Mouse (Mus musculus): ENCODE measurements around the gene Slc4a8. TPM values are rescaled to one million over a fixed set of nuclear protein-coding genes. Genes with fewer than 3 reads are reported as not detected.

Slc4a8 gene
- polyA plus RNA-seq, 1 experiment from 2014 or later, result 1.4 TPM

- Histone ChIP-seq H3K36me3 (ENCODE audit: control insufficient read depth, insufficient read depth) (no peaks in the 10 kb centered on the region), H3K4me1 (replicated peaks; ENCODE audit: control insufficient read depth, insufficient read depth, low read length) (0 out of 2 replicates have a peak, but pooled peaks cover 3% of the 10 kb centered on the region), H3K27ac (ENCODE audit: low read depth, low read length) (no peak overlapping the region), H3K27me3 (replicated peaks; ENCODE audit: control insufficient read depth, insufficient read depth, low read length) (no peaks in the 10 kb centered on the region), H3K9me3 (ENCODE audit: control insufficient read depth) (no peaks in the 10 kb centered on the region), H3K4me2 (replicated peaks; ENCODE audit: low read depth) (peak overlapping the region; percentile 62), H3K4me3 (ENCODE audit: low read depth, low read length) (peak overlapping the region; percentile 16; the same call in 1 of the 2 replicates), H3K9ac (ENCODE audit: low read depth, low read length) (no peak overlapping the region)
- no peak; the same call in 1 of the 2 replicates for ATAC-seq
- no peak for TF ChIP-seq CTCF (IDR thresholded peaks at IDR 0.05; ENCODE audit: low read depth)
- 20% methylated on average over 6 of the region's 6 CpGs for WGBS
These were observed 14.9 kb upstream of the Slc4a8 start for GRCm38 (mm10) chr15:100746478-100747120.

GRCm38 (mm10) chr15:100747121-100747963 is 14.2 kb upstream of the Slc4a8 start:
- Histone ChIP-seq H3K9me3 (ENCODE audit: control insufficient read depth) (no peaks in the 10 kb centered on the region), H3K9ac (ENCODE audit: low read depth, low read length) (no peak overlapping the region), H3K27me3 (replicated peaks; ENCODE audit: control insufficient read depth, insufficient read depth, low read length) (no peaks in the 10 kb centered on the region), H3K27ac (ENCODE audit: low read depth, low read length) (peak overlapping the region; percentile 15; the same call in 1 of the 2 replicates), H3K36me3 (ENCODE audit: control insufficient read depth, insufficient read depth) (no peaks in the 10 kb centered on the region), H3K4me3 (ENCODE audit: low read depth, low read length) (peak overlapping the region; percentile 23), H3K4me2 (replicated peaks; ENCODE audit: low read depth) (peak overlapping the region; percentile 62), H3K4me1 (replicated peaks; ENCODE audit: control insufficient read depth, insufficient read depth, low read length) (0 out of 2 replicates have a peak, but pooled peaks cover 3% of the 10 kb centered on the region)
- ATAC-seq, result peak; percentile 85
- TF ChIP-seq CTCF (IDR thresholded peaks at IDR 0.05; ENCODE audit: low read depth), result no peak
- 3% methylated on average over 26 of the region's 27 CpGs for WGBS

GRCm38 (mm10) chr15:100748584-100748983 is 13.0 kb upstream of the Slc4a8 start:
- Histone ChIP-seq H3K4me1 (replicated peaks; ENCODE audit: control insufficient read depth, insufficient read depth, low read length) (0 out of 2 replicates have a peak, but pooled peaks cover 3% of the 10 kb centered on the region), H3K9me3 (ENCODE audit: control insufficient read depth) (no peaks in the 10 kb centered on the region), H3K27me3 (replicated peaks; ENCODE audit: control insufficient read depth, insufficient read depth, low read length) (no peaks in the 10 kb centered on the region), H3K9ac (ENCODE audit: low read depth, low read length) (no peak overlapping the region), H3K27ac (ENCODE audit: low read depth, low read length) (no peak overlapping the region), H3K4me3 (ENCODE audit: low read depth, low read length) (no peak overlapping the region), H3K36me3 (ENCODE audit: control insufficient read depth, insufficient read depth) (no peaks in the 10 kb centered on the region), H3K4me2 (replicated peaks; ENCODE audit: low read depth) (no peak overlapping the region)
- no peak for ATAC-seq
- 86% methylated on average over 3 of the region's 3 CpGs for WGBS
- TF ChIP-seq CTCF (IDR thresholded peaks at IDR 0.05; ENCODE audit: low read depth), result no peak

- Histone ChIP-seq H3K27me3 (replicated peaks; ENCODE audit: control insufficient read depth, insufficient read depth, low read length) (no peaks in the 10 kb centered on the region), H3K4me1 (replicated peaks; ENCODE audit: control insufficient read depth, insufficient read depth, low read length) (0 out of 2 replicates have a peak, but pooled peaks cover 3% of the 10 kb centered on the region), H3K9ac (ENCODE audit: low read depth, low read length) (no peak overlapping the region), H3K36me3 (ENCODE audit: control insufficient read depth, insufficient read depth) (no peaks in the 10 kb centered on the region), H3K9me3 (ENCODE audit: control insufficient read depth) (no peaks in the 10 kb centered on the region), H3K4me3 (ENCODE audit: low read depth, low read length) (no peak overlapping the region), H3K27ac (ENCODE audit: low read depth, low read length) (no peak overlapping the region), H3K4me2 (replicated peaks; ENCODE audit: low read depth) (no peak overlapping the region)
- 32% methylated on average over 10 of the region's 10 CpGs for WGBS
- no peak for TF ChIP-seq CTCF (IDR thresholded peaks at IDR 0.05; ENCODE audit: low read depth)
- ATAC-seq, result peak; percentile 39
These were observed 11.6 kb upstream of the Slc4a8 start for GRCm38 (mm10) chr15:100749751-100750538.

GRCm38 (mm10) chr15:100752439-100752838 is 9.1 kb upstream of the Slc4a8 start:
- TF ChIP-seq CTCF (IDR thresholded peaks at IDR 0.05; ENCODE audit: low read depth), result no peak
- Histone ChIP-seq H3K27me3 (replicated peaks; ENCODE audit: control insufficient read depth, insufficient read depth, low read length) (no peaks in the 10 kb centered on the region), H3K27ac (ENCODE audit: low read depth, low read length) (no peak overlapping the region), H3K9me3 (ENCODE audit: control insufficient read depth) (no peaks in the 10 kb centered on the region), H3K9ac (ENCODE audit: low read depth, low read length) (no peak overlapping the region), H3K4me1 (replicated peaks; ENCODE audit: control insufficient read depth, insufficient read depth, low read length) (no peaks in the 10 kb centered on the region), H3K36me3 (ENCODE audit: control insufficient read depth, insufficient read depth) (no peaks in the 10 kb centered on the region), H3K4me2 (replicated peaks; ENCODE audit: low read depth) (no peak overlapping the region), H3K4me3 (ENCODE audit: low read depth, low read length) (no peak overlapping the region)
- no peak for ATAC-seq
- WGBS, result 82% methylated on average over 2 of the region's 2 CpGs

- no peaks in the 10 kb centered on the region for H3K4me1 ChIP-seq (replicated peaks; ENCODE audit: control insufficient read depth, insufficient read depth, low read length)
- no peaks in the 10 kb centered on the region for H3K36me3 ChIP-seq (ENCODE audit: control insufficient read depth, insufficient read depth)
- H3K27me3 ChIP-seq (replicated peaks; ENCODE audit: control insufficient read depth, insufficient read depth, low read length), result no peaks in the 10 kb centered on the region
- no peak overlapping the region for H3K27ac ChIP-seq (ENCODE audit: low read depth, low read length)
- H3K9ac ChIP-seq (ENCODE audit: low read depth, low read length), result no peak overlapping the region
- 60% methylated on average over 5 of the region's 5 CpGs for WGBS
- H3K9me3 ChIP-seq (ENCODE audit: control insufficient read depth), result no peaks in the 10 kb centered on the region
- H3K4me2 ChIP-seq (replicated peaks; ENCODE audit: low read depth), result no peak overlapping the region
- no peak for ATAC-seq
- TF ChIP-seq CTCF (IDR thresholded peaks at IDR 0.05; ENCODE audit: low read depth), result no peak
- H3K4me3 ChIP-seq (ENCODE audit: low read depth, low read length), result no peak overlapping the region
These were observed 8.5 kb upstream of the Slc4a8 start for GRCm38 (mm10) chr15:100753045-100753444.
